Mouse (Mus musculus): ENCODE measurements around the gene Lsm4.

DNA sequence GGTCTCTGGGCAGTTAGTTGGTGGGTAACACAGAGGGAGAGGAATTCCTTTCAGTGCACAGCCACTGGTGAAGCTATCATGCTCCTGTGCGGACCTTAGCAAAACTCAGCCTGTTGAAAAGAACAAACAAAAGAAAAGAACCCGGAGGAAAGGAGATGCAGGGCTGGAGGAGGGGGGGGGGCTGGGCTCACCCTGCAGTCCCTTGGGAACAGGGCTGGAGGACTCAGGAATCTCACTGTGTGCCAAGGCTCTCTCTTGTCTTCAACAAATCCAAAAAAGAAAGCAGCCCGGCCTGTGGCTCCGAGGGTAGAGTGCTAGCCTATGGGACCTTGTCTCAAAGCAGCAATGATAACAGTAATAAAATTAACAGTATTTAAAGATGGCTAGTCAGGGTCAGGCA lies 9.4 kb upstream of the Lsm4 start:
- no peak for TF ChIP-seq CTCF (conservative IDR thresholded peaks at IDR 0.05; ENCODE audit: low read length)
- TF ChIP-seq NANOG (IDR thresholded peaks at IDR 0.05; ENCODE audit: borderline replicate concordance, low read length), result no peak
- TF ChIP-seq POU5F1 (IDR thresholded peaks at IDR 0.05; ENCODE audit: borderline replicate concordance, low read length), result no peak

All from E14TG2a.4 (cell line).